Mouse (Mus musculus): Measurements from ENCODE around the gene 2610301B20Rik.
"Not testable (repeated sequence)": the region's sequence is repeated elsewhere in the genome, so short reads cannot be mapped to it uniquely, and the experiment has no call there.

The 2610301B20Rik gene

GRCm38 (mm10) chr4:10905234-10905801 lies 31.0 kb downstream of the 2610301B20Rik start:
- no peak for DNase-seq (ENCODE audit: low spot score in 2 of 2)

- DNase-seq (ENCODE audit: low spot score in 2 of 2), result not testable (repeated sequence)
These were observed 37.1 kb downstream of the 2610301B20Rik start for GRCm38 (mm10) chr4:10911417-10911816.

- no peak for DNase-seq (ENCODE audit: low spot score in 2 of 2)
These were observed 37.7 kb downstream of the 2610301B20Rik start for GRCm38 (mm10) chr4:10911909-10912478.

- DNase-seq (ENCODE audit: low spot score in 2 of 2), result peak; percentile 90 to 96
These were observed 38.5 kb downstream of the 2610301B20Rik start for GRCm38 (mm10) chr4:10912611-10913301.

- DNase-seq (ENCODE audit: low spot score in 2 of 2), result no peak
These were observed 39.1 kb downstream of the 2610301B20Rik start for GRCm38 (mm10) chr4:10913409-10913808.

- no peak for DNase-seq (ENCODE audit: low spot score in 2 of 2)
These were observed 40.5 kb downstream of the 2610301B20Rik start for GRCm38 (mm10) chr4:10914766-10915165.

- DNase-seq (ENCODE audit: low spot score in 2 of 2), result no peak
These were observed 41.0 kb downstream of the 2610301B20Rik start for GRCm38 (mm10) chr4:10915271-10915670.

GRCm38 (mm10) chr4:10918402-10918801 lies 44.1 kb downstream of the 2610301B20Rik start:
- DNase-seq (ENCODE audit: low spot score in 2 of 2), result no peak

GRCm38 (mm10) chr4:10919097-10919496 lies 44.8 kb downstream of the 2610301B20Rik start:
- no peak for DNase-seq (ENCODE audit: low spot score in 2 of 2)

GRCm38 (mm10) chr4:10919530-10919929 lies 45.2 kb downstream of the 2610301B20Rik start:
- no peak for DNase-seq (ENCODE audit: low spot score in 2 of 2)

GRCm38 (mm10) chr4:10919987-10920386 lies 45.7 kb downstream of the 2610301B20Rik start:
- DNase-seq (ENCODE audit: low spot score in 2 of 2), result no peak

GRCm38 (mm10) chr4:10920622-10921021 lies 46.3 kb downstream of the 2610301B20Rik start:
- DNase-seq (ENCODE audit: low spot score in 2 of 2), result no peak

GRCm38 (mm10) chr4:10923180-10923579 lies 48.9 kb downstream of the 2610301B20Rik start:
- DNase-seq (ENCODE audit: low spot score in 2 of 2), result peak; percentile 74 to 77

- no peak for DNase-seq (ENCODE audit: low spot score in 2 of 2)
These were observed 49.8 kb downstream of the 2610301B20Rik start for GRCm38 (mm10) chr4:10924140-10924539.

- no peak for DNase-seq (ENCODE audit: low spot score in 2 of 2)
These were observed 50.2 kb downstream of the 2610301B20Rik start for GRCm38 (mm10) chr4:10924541-10924940.

- DNase-seq (ENCODE audit: low spot score in 2 of 2), result no peak
These were observed 52.1 kb downstream of the 2610301B20Rik start for GRCm38 (mm10) chr4:10926416-10926815.

GRCm38 (mm10) chr4:10928158-10928557 lies 53.9 kb downstream of the 2610301B20Rik start:
- DNase-seq (ENCODE audit: low spot score in 2 of 2), result no peak

GRCm38 (mm10) chr4:10929726-10930125 lies 55.4 kb downstream of the 2610301B20Rik start:
- no peak for DNase-seq (ENCODE audit: low spot score in 2 of 2)

- DNase-seq (ENCODE audit: low spot score in 2 of 2), result no peak
These were observed 56.7 kb downstream of the 2610301B20Rik start for GRCm38 (mm10) chr4:10931040-10931439.

GRCm38 (mm10) chr4:10932091-10932745 lies 57.9 kb downstream of the 2610301B20Rik start:
- no peak for DNase-seq (ENCODE audit: low spot score in 2 of 2)

GRCm38 (mm10) chr4:10932782-10933181 lies 58.5 kb downstream of the 2610301B20Rik start:
- no peak for DNase-seq (ENCODE audit: low spot score in 2 of 2)

- DNase-seq (ENCODE audit: low spot score in 2 of 2), result no peak
These were observed 62.5 kb downstream of the 2610301B20Rik start for GRCm38 (mm10) chr4:10936766-10937165.
